Mouse (Mus musculus) heart, embryonic 16.5 days (tissue): ENCODE data around the gene Gm45713. TPM values are rescaled to one million over a fixed set of nuclear protein-coding genes. Genes with fewer than 3 reads are reported as not detected.

Experiments used
- ATAC-seq: fragments of 200-750 bp; cut with Nextera tagmentation; replicated peaks from 2 replicates; pipeline ENCODE4 v1.8.0; 2017; ENCODE audit warnings: moderate number of reproducible peaks; ENCODE audit not compliant: insufficient read depth, low FRiP score; ENCODE audit errors: extremely low read depth
- H3K27ac ChIP-seq: fragments of 300-500 bp; sonication (generic); 2 replicates; pipeline ENCODE4 v1.5.1; 2014; ENCODE audit warnings: mild to moderate bottlenecking, low read length, control low read depth, moderate library complexity
- H3K27me3 ChIP-seq: fragments of 300-500 bp; sonication (generic); 2 replicates; pipeline ENCODE4 v1.6.1; 2014; ENCODE audit warnings: low read length, mixed read lengths; ENCODE audit not compliant: control insufficient read depth, insufficient read depth
- H3K36me3 ChIP-seq: fragments of 300-500 bp; sonication (generic); 2 replicates; pipeline ENCODE4 v1.6.1; 2014; ENCODE audit not compliant: control insufficient read depth, insufficient read depth
- H3K4me1 ChIP-seq: fragments of 300-500 bp; sonication (generic); 2 replicates; pipeline ENCODE4 v1.6.1; 2014; ENCODE audit warnings: low read length, mixed read lengths; ENCODE audit not compliant: control insufficient read depth, insufficient read depth
- H3K4me2 ChIP-seq: fragments of 300-500 bp; sonication (generic); 2 replicates; pipeline ENCODE4 v1.6.1; 2014; ENCODE audit warnings: low read depth, mild to moderate bottlenecking, control low read depth, low read length
- H3K4me3 ChIP-seq: fragments of 300-500 bp; sonication (generic); 2 replicates; pipeline ENCODE4 v1.5.1; 2014; ENCODE audit warnings: mild to moderate bottlenecking, control low read depth, low read length
- H3K9ac ChIP-seq: fragments of 300-500 bp; sonication (generic); 2 replicates; pipeline ENCODE4 v1.6.1; 2014; ENCODE audit warnings: low read length, control low read depth
- H3K9me3 ChIP-seq: fragments of 300-500 bp; sonication (generic); replicated peaks from 2 replicates; pipeline ENCODE4 v1.6.1; 2016; ENCODE audit warnings: low read length; ENCODE audit not compliant: control insufficient read depth
- WGBS: fragments of 180-500 bp; shearing (Covaris S2); extraction: QIAGEN DNeasy Blood & Tissue Kit; methylation state at CpG from one replicate; pipeline ENCODE4 v1.1.7; 2014; 5-methylcytosine and 5-hydroxymethylcytosine counted together
- polyA plus RNA-seq: library from polyadenylated mRNA; unstranded; fragments of >200 nt; fragmentation: Nextera tagmentation; extraction: Ambion mirVana; gene quantifications from 2 replicates; pipeline ENCODE4 v1.2.1, GENCODE M21; 2015

Gene Gm45713
- polyA plus RNA-seq, 1 experiment from 2014 or later: 0.34 TPM

DNA sequence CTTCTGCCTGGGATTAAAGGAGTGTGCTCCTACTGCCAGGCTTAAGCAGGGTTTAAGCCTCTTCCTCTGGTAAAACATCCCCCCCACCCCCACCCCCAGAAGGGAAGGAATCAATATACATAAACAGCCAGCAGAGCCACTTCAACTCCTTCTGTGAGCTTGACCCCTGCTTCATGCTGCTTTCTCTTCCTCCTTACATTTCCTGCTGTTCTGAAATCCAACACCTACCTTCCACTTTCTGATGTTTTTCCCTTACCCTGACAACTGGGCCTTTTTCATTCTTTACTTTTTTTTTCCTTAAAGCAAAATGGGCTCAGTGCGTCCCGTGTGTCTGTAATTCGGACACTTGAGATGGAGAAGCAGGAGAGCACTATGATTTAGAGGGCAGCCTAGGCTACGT is 14.3 kb upstream of the Gm45713 start:
- ATAC-seq: no peak
- Histone ChIP-seq H3K4me3 (no peak overlapping the region), H3K9ac (no peak overlapping the region), H3K27me3 (no peaks in the 10 kb centered on the region), H3K36me3 (no peaks in the 10 kb centered on the region), H3K27ac (no peak overlapping the region), H3K9me3 (no peaks in the 10 kb centered on the region), H3K4me1 (peaks cover 4% of the 10 kb centered on the region), H3K4me2 (no peak overlapping the region)
- WGBS: 65% methylated on average over 4 of the region's 4 CpGs

DNA sequence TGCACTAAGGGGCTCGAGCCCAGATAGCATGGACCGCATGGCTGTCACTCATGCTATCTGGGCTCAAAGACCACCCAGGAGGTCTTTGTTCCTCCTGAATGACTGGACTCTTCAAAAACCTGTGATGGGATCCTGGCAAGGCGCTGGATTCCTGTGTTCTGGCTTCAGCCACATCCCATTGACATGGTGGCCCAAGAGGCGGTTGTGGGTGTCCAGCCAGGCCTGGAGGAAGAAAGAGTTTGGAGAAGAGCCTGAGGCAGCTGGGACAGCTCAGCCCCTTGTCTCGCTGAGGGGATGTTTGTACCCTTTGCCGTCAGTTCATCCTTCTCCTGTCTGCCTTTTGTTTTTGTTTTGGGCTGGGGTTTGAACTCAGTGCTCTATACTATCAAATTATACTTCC is 13.5 kb upstream of the Gm45713 start:
- Histone ChIP-seq H3K4me1 (peaks cover 4% of the 10 kb centered on the region), H3K27me3 (no peaks in the 10 kb centered on the region), H3K27ac (no peak overlapping the region), H3K36me3 (no peaks in the 10 kb centered on the region), H3K4me2 (no peak overlapping the region), H3K9ac (no peak overlapping the region), H3K4me3 (no peak overlapping the region), H3K9me3 (no peaks in the 10 kb centered on the region)
- WGBS: 66% methylated on average over 6 of the region's 6 CpGs
- no peak for ATAC-seq

DNA sequence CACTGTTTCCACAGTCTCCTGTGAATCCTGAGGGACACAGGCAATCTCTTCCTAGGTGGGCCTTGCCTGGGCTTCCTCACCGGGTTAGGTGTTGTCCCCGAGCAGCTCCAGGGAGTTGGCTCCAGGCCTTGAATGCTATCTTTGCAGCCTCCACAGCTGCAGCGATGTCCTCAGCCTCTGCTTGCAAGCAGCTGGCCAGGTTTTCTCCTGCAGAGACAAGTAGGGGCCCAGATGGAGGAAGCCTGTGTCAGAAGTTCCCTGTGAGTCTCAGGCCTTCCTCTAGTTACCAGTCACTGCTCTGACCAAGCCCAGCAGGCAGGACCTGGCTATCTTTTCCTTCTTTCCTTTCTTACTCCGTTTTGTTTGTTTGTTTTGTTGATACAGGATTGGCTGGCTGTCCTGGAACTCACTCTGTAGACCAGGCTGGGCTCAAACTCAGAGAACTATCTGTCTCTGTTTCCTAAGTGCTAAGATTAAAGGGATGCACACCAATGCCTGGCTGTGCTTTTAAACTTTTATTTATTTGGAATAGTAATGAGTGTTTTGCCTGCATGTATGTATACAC is 12.6 kb upstream of the Gm45713 start:
- 0 out of 2 replicates have a peak overlapping the region, but pooled peaks have one; percentile 20 for H3K27ac ChIP-seq
- WGBS: 44% methylated on average over 4 of the region's 4 CpGs

DNA sequence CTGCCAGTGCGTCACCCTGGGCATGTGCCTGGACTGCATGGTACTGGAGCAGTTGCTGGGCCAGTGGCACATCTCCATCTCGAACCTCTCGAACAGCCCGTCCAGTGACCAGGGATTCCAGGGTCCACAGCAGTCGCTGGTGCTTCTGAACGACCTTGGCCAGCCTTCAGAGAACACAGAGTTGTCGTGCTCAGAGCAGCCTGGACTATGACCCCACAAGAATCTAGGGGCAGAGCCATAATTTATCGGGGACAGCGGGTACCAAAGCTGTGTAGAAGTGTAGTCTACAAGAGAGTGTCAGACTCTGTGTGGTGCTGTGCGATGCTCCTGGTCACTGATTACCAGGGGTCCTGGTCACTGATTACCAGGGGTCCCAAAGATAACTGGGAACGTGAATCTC is 11.9 kb upstream of the Gm45713 start:
- Histone ChIP-seq H3K9me3 (no peaks in the 10 kb centered on the region), H3K4me1 (no peaks in the 10 kb centered on the region), H3K36me3 (no peaks in the 10 kb centered on the region), H3K4me2 (no peak overlapping the region), H3K27ac (no peak overlapping the region), H3K9ac (no peak overlapping the region), H3K27me3 (no peaks in the 10 kb centered on the region), H3K4me3 (no peak overlapping the region)
- WGBS: 75% methylated on average over 11 of the region's 11 CpGs
- ATAC-seq: no peak

More for the DNA sequence above, 12.6 kb upstream of the Gm45713 start:
- H3K4me2 ChIP-seq: no peak overlapping the region
- no peaks in the 10 kb centered on the region for H3K36me3 ChIP-seq
- H3K9me3 ChIP-seq: no peaks in the 10 kb centered on the region
- H3K4me3 ChIP-seq: no peak overlapping the region
- H3K4me1 ChIP-seq: peaks cover 4% of the 10 kb centered on the region
- ATAC-seq: no peak
- no peak overlapping the region for H3K9ac ChIP-seq
- H3K27me3 ChIP-seq: no peaks in the 10 kb centered on the region

DNA sequence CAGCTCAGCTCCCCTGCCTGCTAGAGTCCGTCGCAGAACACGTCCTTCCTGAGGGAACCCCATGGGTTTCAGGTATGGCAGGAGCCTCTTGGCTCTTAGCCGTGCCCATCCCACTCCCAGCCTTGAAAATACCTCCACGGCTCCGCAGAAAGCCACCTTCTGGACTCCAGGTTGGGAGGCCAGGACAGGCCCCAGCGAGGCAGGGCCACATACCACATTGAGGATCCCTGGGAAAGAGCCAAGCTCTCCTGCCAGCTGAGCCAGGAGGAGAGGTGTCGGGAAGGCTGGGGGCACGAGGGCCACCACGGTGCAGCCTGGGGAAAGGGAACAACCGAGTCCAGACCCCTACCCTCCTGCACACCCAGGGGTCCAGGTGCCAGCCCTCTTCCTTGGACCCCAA is 11.2 kb upstream of the Gm45713 start:
- H3K4me1 ChIP-seq: no peaks in the 10 kb centered on the region
- H3K27me3 ChIP-seq: no peaks in the 10 kb centered on the region
- WGBS: 79% methylated on average over 11 of the region's 11 CpGs
- ATAC-seq: no peak
- H3K36me3 ChIP-seq: no peaks in the 10 kb centered on the region
- no peak overlapping the region for H3K27ac ChIP-seq
- H3K4me3 ChIP-seq: no peak overlapping the region
- no peak overlapping the region for H3K9ac ChIP-seq
- H3K4me2 ChIP-seq: no peak overlapping the region
- no peaks in the 10 kb centered on the region for H3K9me3 ChIP-seq

DNA sequence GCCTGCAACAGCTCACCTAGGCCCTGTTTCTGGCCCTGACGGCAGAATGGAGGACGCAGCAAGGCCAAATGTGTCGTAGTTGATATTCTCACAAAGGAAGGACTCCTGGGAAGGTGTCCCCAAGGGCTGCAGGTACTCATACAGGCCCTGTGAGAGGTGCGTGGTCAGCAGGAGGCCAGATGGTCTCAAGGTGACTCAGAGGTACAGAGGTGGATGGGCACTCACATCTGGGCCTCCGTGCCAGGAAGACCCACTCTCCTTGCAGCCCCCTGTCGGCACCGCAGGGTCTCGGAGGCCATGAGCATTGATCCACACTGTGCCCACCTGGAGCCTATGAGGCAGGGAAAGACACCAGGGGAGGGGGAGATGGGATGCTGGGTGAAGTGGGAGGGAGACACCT is 9.4 kb upstream of the Gm45713 start:
- no peak overlapping the region for H3K4me3 ChIP-seq
- H3K9ac ChIP-seq: no peak overlapping the region
- no peaks in the 10 kb centered on the region for H3K4me1 ChIP-seq
- H3K27ac ChIP-seq: no peak overlapping the region
- H3K9me3 ChIP-seq: no peaks in the 10 kb centered on the region
- H3K4me2 ChIP-seq: no peak overlapping the region
- no peak for ATAC-seq
- H3K36me3 ChIP-seq: no peaks in the 10 kb centered on the region
- WGBS: 90% methylated on average over 8 of the region's 8 CpGs
- H3K27me3 ChIP-seq: no peaks in the 10 kb centered on the region

DNA sequence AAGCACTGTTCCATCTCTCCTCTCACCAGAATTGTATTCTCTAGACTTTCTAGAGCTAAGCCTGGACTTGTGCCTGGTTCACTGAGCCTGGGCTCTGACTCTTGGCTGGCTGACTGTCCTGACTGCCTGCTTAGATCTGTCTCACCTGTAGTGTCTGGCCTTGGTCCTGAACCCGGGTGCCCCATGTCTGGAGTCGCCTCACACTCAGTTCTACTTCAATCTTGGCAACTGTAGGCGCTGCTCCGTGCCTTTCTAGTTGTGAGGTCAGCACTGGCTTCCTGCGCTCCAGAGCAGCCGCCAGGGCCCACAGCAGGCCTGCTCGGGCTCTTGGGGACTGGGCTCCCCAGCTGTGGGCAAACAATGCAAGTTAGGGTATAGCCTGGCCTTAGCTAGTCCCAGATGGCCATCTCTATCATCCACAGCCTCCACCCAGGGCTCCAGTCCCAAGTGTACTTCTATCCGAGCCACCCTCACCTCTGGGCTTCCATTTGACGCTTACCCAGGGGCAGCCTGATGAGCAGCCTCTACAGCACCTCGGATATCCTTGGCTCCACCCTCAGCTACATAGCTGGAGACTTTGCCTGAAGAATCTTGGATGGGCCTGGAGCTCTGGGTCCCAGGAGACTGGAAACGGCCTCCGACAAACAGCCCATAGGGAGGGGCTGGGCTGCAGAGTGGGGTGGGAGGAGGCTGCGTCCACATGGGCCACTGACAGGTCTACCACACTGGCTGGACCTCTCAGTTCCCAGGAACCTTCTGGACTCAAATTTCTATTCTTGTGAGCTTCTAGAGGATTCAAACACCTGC is 8.5 kb upstream of the Gm45713 start:
- H3K27me3 ChIP-seq: no peaks in the 10 kb centered on the region
- H3K27ac ChIP-seq: no peak overlapping the region
- H3K4me3 ChIP-seq: no peak overlapping the region
- peaks cover 1% of the 10 kb centered on the region; the same call in 1 of the 2 replicates for H3K4me1 ChIP-seq
- no peak overlapping the region for H3K9ac ChIP-seq
- no peak overlapping the region for H3K4me2 ChIP-seq
- H3K36me3 ChIP-seq: no peaks in the 10 kb centered on the region
- WGBS: 84% methylated on average over 13 of the region's 13 CpGs
- ATAC-seq: no peak
- H3K9me3 ChIP-seq: no peaks in the 10 kb centered on the region

DNA sequence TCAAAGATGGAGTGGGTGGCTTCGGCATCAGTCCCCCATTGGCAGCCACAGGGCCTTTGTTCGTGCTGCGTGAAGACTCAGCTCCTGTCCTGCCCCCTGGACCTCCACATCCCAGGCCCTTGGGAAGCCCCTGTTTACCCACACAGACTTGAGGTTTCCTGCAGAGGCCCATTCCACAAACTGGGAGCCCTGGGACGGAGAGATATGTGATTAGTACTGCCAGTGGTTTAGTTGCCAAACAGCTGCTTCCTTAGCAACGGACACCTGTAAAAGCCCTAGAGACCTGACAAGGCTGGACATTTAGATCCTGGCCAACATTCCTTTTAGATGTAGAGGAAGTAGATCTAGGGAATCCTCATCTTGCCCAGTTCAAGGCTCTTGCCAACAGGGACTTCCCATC is 5.9 kb upstream of the Gm45713 start:
- Histone ChIP-seq H3K4me3 (no peak overlapping the region), H3K27ac (peak overlapping the region; percentile 19; the same call in 1 of the 2 replicates), H3K4me2 (no peak overlapping the region), H3K4me1 (peaks cover 7% of the 10 kb centered on the region; the same call in 1 of the 2 replicates), H3K27me3 (no peaks in the 10 kb centered on the region), H3K36me3 (no peaks in the 10 kb centered on the region), H3K9ac (no peak overlapping the region), H3K9me3 (no peaks in the 10 kb centered on the region)
- ATAC-seq: no peak
- 86% methylated on average over 5 of the region's 5 CpGs for WGBS

DNA sequence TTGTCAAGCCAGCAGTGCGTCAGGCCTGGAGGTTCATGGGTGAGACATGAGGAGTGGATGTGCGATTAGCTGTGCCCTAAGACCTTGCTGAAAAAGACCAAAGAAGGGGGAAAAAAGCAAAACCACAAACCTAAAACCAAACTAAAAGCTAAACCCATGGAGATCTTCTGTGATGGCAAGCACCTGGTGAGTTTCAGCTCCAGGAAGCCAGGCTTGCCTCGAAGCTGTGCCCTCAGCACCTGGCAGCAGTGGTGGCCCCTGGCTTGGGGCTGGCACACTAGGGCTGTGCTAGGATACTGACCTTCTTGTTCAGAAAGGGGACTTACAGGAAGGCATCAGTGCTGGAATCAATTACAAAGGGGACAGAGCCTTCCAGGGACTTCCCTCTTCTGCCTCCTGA is 5.3 kb upstream of the Gm45713 start:
- WGBS: 81% methylated on average over 3 of the region's 3 CpGs

More for the DNA sequence above, 5.3 kb upstream of the Gm45713 start:
- no peaks in the 10 kb centered on the region for H3K9me3 ChIP-seq
- peaks cover 7% of the 10 kb centered on the region; the same call in 1 of the 2 replicates for H3K4me1 ChIP-seq
- H3K4me2 ChIP-seq: no peak overlapping the region
- no peak overlapping the region for H3K27ac ChIP-seq
- no peak overlapping the region for H3K9ac ChIP-seq
- H3K36me3 ChIP-seq: no peaks in the 10 kb centered on the region
- no peak overlapping the region for H3K4me3 ChIP-seq
- no peaks in the 10 kb centered on the region for H3K27me3 ChIP-seq
- ATAC-seq: no peak
